Mouse (Mus musculus) gastrocnemius, postnatal 10 days (tissue): ENCODE measurements around the gene Asb2. TPM values are rescaled to one million over a fixed set of nuclear protein-coding genes. Genes with fewer than 3 reads are reported as not detected.
A peak's percentile ranks its signal among the peaks of the same experiment; 100 is the strongest.

ENCODE experiments used
- DNase-seq: peaks from one replicate; pipeline ENCODE4 v3.0.0; 2021; ENCODE audit warnings: mixed read lengths
- total RNA-seq, 2 experiments: library from RNA; stranded (reverse); gene quantifications; 2 replicates each; pipeline ENCODE4 v1.2.3; 2021

Gene Asb2
- total RNA-seq, 2 experiments from 2014 or later = 104 to 141 TPM

DNA sequence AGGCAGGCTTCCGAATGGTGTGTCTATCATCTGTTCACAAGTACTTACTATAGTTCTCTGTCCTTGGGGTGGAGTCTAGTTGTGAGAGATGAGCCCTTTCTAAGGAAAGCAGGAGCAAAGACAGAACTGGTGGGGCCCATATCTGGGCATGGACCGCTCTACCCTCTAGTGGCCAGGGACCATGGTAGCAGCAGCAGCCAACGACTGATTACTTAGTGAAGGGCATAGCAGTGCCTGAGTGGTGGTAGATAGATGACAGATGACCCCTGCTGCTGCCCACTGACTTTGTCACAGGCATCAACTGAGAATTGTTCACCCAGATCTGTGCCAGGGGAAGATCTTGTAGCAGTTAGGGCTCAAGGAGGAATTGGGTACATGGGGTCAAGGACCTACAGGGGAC, 33.0 kb downstream of the Asb2 start:
- DNase-seq = no peak

- no peak for DNase-seq
Observed at GRCm38 (mm10) chr12:103315831-103316545, 39.8 kb downstream of the Asb2 start.

GRCm38 (mm10) chr12:103314640-103315361, 41.0 kb downstream of the Asb2 start:
- DNase-seq = no peak

DNA sequence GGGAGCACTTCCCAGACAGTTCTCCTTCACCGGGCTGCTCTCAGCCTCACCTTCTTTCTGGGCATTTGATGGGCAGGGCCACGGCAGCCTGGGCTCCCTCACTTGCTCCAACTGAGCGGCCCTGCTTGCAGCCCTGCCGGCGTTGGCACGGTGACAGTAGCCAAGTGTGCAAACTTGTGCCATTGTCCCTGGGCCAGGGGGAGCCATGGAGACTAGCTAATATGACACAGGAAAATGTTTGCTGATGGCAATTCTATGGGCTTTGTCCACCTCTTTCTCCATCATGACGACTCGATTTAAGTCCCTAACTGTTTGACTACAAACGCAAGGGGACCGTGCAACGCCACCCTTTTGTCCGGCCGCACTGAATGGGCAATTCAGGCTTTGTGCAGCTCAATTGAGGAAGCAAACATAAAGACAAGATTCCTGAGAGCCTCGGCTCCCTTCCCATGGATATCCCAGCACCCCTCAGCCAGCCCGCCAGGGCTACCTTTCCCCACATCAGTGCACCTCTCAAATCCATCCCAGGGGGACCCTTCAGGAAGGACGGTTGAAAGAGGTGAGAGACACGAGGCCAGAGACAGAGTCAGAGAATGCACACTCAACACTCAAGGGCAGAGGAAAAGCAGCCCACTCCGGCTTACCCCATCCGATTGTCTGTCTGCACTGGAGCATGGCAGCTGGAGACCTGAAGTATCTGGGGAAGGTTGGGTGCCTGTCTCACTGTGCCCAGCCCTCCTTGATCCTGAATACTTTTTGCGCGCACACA, 41.7 kb downstream of the Asb2 start:
- DNase-seq = no peak

- DNase-seq = no peak
Observed at GRCm38 (mm10) chr12:103313274-103313673, 42.5 kb downstream of the Asb2 start.

GRCm38 (mm10) chr12:103311921-103312320, 43.9 kb downstream of the Asb2 start:
- no peak for DNase-seq

GRCm38 (mm10) chr12:103310744-103311267, 45.0 kb downstream of the Asb2 start, which contains the start of gene Fam181a:
Fam181a (plus strand) TSS chr12:103310975.
- DNase-seq = no peak

DNA sequence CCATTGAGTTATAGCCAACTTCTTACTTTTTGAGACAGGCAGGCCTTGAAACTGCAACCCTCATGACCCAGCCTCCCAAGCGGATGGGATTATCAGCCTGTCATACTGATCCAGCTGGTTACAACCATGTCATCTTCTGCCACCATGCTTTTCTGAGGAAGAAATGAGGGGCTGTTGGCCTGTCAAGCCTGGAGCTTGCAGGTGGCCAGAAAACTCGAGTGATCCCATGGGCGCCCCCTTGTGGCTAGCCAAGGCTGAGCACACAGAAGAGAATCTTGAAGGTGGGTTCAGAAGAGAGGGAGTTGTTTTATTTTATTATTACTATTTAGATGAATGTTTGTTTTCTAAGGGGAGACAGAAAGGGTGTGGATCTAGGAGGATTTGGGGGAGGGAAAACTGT, 49.1 kb downstream of the Asb2 start:
- DNase-seq = peak; percentile 66

GRCm38 (mm10) chr12:103306224-103306623, 49.6 kb downstream of the Asb2 start:
- DNase-seq = no peak

- DNase-seq = no peak
Observed at GRCm38 (mm10) chr12:103302960-103303359, 52.8 kb downstream of the Asb2 start.

- DNase-seq = peak; percentile 64
Observed at GRCm38 (mm10) chr12:103301645-103302044, 54.2 kb downstream of the Asb2 start.

DNA sequence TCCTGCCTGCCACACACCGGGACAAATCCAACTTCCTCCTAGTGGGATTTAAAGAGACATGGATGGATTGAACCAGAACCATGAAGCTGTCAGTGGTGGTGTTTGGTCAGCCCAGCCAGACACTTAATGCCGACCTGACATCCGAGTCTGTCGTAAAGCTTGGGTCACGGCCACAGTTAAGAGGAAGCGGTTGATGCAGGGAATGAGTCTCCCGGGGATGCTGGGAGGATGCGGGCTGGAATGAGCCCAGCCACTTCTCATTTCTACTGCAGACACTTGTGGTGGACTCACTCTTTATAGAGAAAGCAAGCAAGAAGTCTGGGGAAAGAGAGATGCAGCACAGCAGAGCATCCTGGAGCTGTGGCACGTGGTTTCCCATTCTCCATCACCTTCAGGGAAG, 55.3 kb downstream of the Asb2 start:
- no peak for DNase-seq

- no peak for DNase-seq
Observed at GRCm38 (mm10) chr12:103296292-103296691, 59.5 kb downstream of the Asb2 start.

- no peak for DNase-seq
Observed at GRCm38 (mm10) chr12:103292366-103292765, 63.4 kb downstream of the Asb2 start.

GRCm38 (mm10) chr12:103287276-103287675, 68.5 kb downstream of the Asb2 start:
- DNase-seq = no peak

- DNase-seq = no peak
Observed at GRCm38 (mm10) chr12:103283411-103283810, 72.4 kb downstream of the Asb2 start.

- DNase-seq = no peak
Observed at GRCm38 (mm10) chr12:103282936-103283335, 72.9 kb downstream of the Asb2 start.

DNA sequence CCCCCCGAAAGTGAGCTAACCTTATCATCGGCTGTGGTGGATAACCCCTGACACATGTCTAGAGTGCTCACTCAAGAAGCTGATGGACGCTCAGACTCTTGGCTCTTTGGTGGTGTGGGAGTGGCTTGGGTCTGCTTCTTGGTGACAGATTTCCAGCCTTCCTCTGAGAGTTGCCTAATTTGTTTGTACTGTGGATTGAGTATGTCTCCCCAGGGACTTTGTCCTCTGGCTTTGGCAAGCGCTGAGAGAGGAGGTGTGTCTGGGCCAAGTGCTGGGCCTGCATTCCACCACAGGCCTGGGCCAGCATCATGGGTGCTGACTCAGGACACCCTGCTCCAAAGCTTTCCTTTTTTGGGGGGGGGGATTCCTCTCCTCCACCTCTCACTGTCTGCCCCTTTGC, 73.9 kb downstream of the Asb2 start:
- no peak for DNase-seq

- no peak for DNase-seq
Observed at GRCm38 (mm10) chr12:103281491-103281890, 74.3 kb downstream of the Asb2 start.

GRCm38 (mm10) chr12:103276422-103276821, 79.4 kb downstream of the Asb2 start:
- DNase-seq = no peak

- no peak for DNase-seq
Observed at GRCm38 (mm10) chr12:103273732-103274131, 82.1 kb downstream of the Asb2 start.

DNA sequence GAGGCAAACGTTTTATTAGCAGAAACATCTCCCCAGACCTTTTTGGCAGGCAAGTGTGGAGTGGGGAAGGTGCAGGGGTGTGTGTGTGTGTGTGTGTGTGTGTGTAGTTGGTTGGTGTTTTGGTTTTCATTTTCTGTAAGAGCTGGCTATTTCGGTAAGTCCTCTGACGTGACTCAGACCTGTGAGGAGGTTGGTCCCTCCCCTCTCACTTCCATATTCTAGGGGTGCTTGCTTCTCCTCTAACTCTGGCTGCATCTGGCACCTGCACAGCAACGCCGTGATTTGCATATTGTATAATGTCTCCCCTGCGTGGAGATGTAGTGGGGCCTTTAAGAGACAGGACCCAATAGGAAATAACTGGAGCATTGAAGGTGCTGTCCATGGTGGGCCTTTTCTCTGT, 82.8 kb downstream of the Asb2 start:
- DNase-seq = no peak

DNA sequence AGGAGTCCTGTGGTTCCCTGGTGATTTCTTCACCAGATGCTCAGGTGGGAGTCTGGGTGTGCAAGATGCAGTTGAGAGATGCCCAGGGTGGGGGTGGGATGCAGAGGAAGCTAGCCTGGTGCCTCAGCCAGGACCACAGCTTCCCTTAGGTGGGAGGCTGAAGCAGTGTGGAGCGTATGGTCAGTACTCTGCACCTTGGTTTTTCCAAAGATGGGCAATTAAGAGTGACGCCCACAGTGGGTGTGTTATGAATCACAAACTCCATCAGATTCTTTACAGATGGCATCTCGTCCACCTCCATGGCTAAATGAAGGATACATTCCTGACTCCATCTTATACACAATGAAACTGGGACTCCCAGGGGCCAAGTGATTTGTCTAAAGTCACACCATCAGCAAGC, 83.6 kb downstream of the Asb2 start:
- no peak for DNase-seq
